Mouse (Mus musculus) C2C12 (cell line): ENCODE results near the gene 1700023F06Rik.

Experiments used
- CEBPB ChIP-seq: IDR thresholded peaks from one replicate; pipeline ENCODE4 v1.6.1; 2011; ENCODE audit warnings: low read depth, mild to moderate bottlenecking, control low read depth, moderate library complexity
- CTCF ChIP-seq: IDR thresholded peaks from one replicate; pipeline ENCODE4 v1.5.1; 2011; ENCODE audit not compliant: control insufficient read depth, insufficient read depth, insufficient read length
- FOSL1 ChIP-seq: IDR thresholded peaks from one replicate; pipeline ENCODE4 v1.8.0; 2011; ENCODE audit warnings: mild to moderate bottlenecking, low read length; ENCODE audit not compliant: poor library complexity, insufficient read depth, severe bottlenecking
- MAX ChIP-seq: IDR thresholded peaks from one replicate; pipeline ENCODE4 v1.6.1; 2011; ENCODE audit warnings: mild to moderate bottlenecking, control low read depth
- MYOD1 ChIP-seq: IDR thresholded peaks from one replicate; pipeline ENCODE4 v1.6.1; 2011; ENCODE audit warnings: low read depth; ENCODE audit not compliant: control insufficient read depth, insufficient read length
- MYOG ChIP-seq: IDR thresholded peaks from one replicate; pipeline ENCODE4 v1.6.1; 2011; ENCODE audit not compliant: control insufficient read depth, insufficient read length; ENCODE audit errors: extremely low read depth
- USF1 ChIP-seq: IDR thresholded peaks from one replicate; pipeline ENCODE4 v1.6.1; 2011; ENCODE audit warnings: low read depth, mild to moderate bottlenecking, control low read depth, moderate library complexity

- TF ChIP-seq CTCF (no peak), USF1 (no peak), MYOD1 (no peak), CEBPB (no peak), MAX (no peak), MYOG (no peak), FOSL1 (no peak)
Measured at GRCm38 (mm10) chr11:103223444-103223843, 15.1 kb upstream of the 1700023F06Rik start.
